Mouse (Mus musculus) liver, postnatal 0 days (tissue): ENCODE measurements around the gene Nt5dc3.

Experiments
- CTCF ChIP-seq: sonication (generic); IDR thresholded peaks from 2 replicates; pipeline ENCODE4 v1.5.1; 2016; ENCODE audit warnings: antibody characterized with exemption, low read depth
- EP300 ChIP-seq: IDR thresholded peaks from 2 replicates; pipeline ENCODE4 v1.6.1; 2016; ENCODE audit warnings: antibody characterized with exemption, low read depth, mild to moderate bottlenecking

DNA sequence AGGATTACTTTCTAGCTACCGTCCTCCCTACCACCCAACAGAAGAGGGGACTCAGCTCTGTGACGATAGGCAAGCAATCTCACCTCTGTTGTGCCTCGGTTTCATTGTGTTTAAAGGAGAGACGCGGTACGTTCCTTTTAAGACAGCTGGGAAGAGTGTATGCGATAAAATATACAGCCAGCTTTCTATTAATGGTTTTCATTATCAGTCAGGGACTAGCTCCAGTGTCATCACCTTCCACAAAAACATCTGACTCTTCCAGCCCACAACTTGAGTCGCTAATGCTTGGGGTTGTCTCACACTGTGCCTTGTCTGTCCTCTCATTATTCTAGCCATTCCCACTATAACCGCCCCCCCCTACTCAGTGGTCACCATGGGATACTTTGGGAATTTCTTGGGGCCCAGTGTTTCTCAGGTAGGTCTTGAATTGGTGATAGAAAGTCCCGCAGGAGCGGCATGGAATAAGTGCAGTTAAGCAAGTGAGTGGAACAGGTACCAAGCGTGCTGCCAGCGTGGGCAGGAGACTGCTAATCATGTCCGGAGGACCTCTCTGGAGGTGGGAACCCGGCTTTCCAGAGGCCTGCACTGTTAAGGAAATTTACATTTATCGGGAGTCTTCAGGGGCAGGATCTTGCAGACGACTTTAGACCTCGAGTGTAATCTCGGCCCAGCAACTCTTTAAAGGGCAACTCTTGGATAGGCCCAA lies 1.0 kb upstream of the Nt5dc3 start:
- TF ChIP-seq CTCF (no peak), EP300 (no peak)
